Mouse (Mus musculus) retina, postnatal 1 day (tissue): ENCODE measurements around the gene Ptp4a2.
"Not testable (repeated sequence)": the region's sequence is repeated elsewhere in the genome, so short reads cannot be mapped to it uniquely, and the experiment has no call there.

Source experiments
- DNase-seq: peaks from one replicate; pipeline ENCODE4 v3.0.0-alpha.2; 2012

Ptp4a2 gene

GRCm38 (mm10) chr4:129853996-129854395 lies 43.0 kb downstream of the Ptp4a2 start:
- no peak for DNase-seq

- DNase-seq, result no peak
Observed at GRCm38 (mm10) chr4:129854615-129855014, 43.6 kb downstream of the Ptp4a2 start.

- no peak for DNase-seq
Observed at GRCm38 (mm10) chr4:129855051-129855970, 44.3 kb downstream of the Ptp4a2 start.

- no peak for DNase-seq
Observed at GRCm38 (mm10) chr4:129860456-129860855, 49.4 kb downstream of the Ptp4a2 start.

GRCm38 (mm10) chr4:129861400-129861799 lies 50.4 kb downstream of the Ptp4a2 start:
- DNase-seq, result no peak

GRCm38 (mm10) chr4:129862357-129862756 lies 51.3 kb downstream of the Ptp4a2 start:
- DNase-seq, result no peak

- DNase-seq, result not testable (repeated sequence)
Observed at GRCm38 (mm10) chr4:129866171-129866570, 55.2 kb downstream of the Ptp4a2 start.

GRCm38 (mm10) chr4:129868211-129868610 lies 57.2 kb downstream of the Ptp4a2 start:
- no peak for DNase-seq

- DNase-seq, result no peak
Observed at GRCm38 (mm10) chr4:129870483-129870882, 59.5 kb downstream of the Ptp4a2 start.

- DNase-seq, result no peak
Observed at GRCm38 (mm10) chr4:129872376-129872922, 61.4 kb downstream of the Ptp4a2 start.

GRCm38 (mm10) chr4:129874805-129875204 lies 63.8 kb downstream of the Ptp4a2 start:
- DNase-seq, result no peak

- no peak for DNase-seq
Observed at GRCm38 (mm10) chr4:129875406-129875805, 64.4 kb downstream of the Ptp4a2 start.

GRCm38 (mm10) chr4:129876831-129877764 lies 66.1 kb downstream of the Ptp4a2 start:
- peak; percentile 81 for DNase-seq

- no peak for DNase-seq
Observed at GRCm38 (mm10) chr4:129877967-129878655, 67.1 kb downstream of the Ptp4a2 start.

GRCm38 (mm10) chr4:129878656-129879145 lies 67.7 kb downstream of the Ptp4a2 start:
- DNase-seq, result no peak

GRCm38 (mm10) chr4:129879206-129879780 lies 68.3 kb downstream of the Ptp4a2 start:
- DNase-seq, result no peak

GRCm38 (mm10) chr4:129880615-129881014 lies 69.6 kb downstream of the Ptp4a2 start:
- DNase-seq, result no peak

- DNase-seq, result no peak
Observed at GRCm38 (mm10) chr4:129881661-129882060, 70.6 kb downstream of the Ptp4a2 start.

GRCm38 (mm10) chr4:129882555-129883293 lies 71.7 kb downstream of the Ptp4a2 start:
- DNase-seq, result peak; percentile 32

- no peak for DNase-seq
Observed at GRCm38 (mm10) chr4:129884041-129884930, 73.3 kb downstream of the Ptp4a2 start.
